Mouse (Mus musculus): Measurements from ENCODE around the gene Gm10959.
"Not testable (repeated sequence)": the region's sequence is repeated elsewhere in the genome, so short reads cannot be mapped to it uniquely, and the experiment has no call there.

Gene Gm10959

DNA sequence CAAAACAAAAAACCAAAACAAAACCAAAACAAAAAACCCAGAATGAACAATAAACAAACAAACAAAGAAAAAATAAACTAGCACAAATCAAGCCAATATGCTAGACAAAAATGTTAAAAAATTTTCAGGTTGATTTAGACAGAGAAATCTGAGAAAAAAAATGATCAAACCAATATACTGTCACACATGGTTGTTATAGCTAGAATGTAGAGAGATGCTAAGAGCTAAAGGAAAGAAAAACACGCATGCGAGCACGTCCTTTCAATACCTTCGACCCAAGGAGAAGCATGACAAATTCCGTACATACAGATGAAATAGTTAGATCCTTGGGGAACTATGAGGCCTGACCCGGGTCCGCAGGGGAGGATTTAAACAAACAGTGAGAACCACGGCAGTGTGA is at the start of gene Gm10959:
Gene Gm10959, minus strand, starts transcription at position 101 of the 400 bp plus-strand sequence.
- DNase-seq (ENCODE audit: extremely low read depth, low read depth, low spot score), result no peak

- DNase-seq (ENCODE audit: extremely low read depth, low read depth, low spot score), result no peak
These were observed 49.2 kb upstream of the Gm10959 start for GRCm38 (mm10) chr3:122968391-122968790.

GRCm38 (mm10) chr3:122964301-122964700 is 45.1 kb upstream of the Gm10959 start:
- DNase-seq (ENCODE audit: extremely low read depth, low read depth, low spot score), result no peak

DNA sequence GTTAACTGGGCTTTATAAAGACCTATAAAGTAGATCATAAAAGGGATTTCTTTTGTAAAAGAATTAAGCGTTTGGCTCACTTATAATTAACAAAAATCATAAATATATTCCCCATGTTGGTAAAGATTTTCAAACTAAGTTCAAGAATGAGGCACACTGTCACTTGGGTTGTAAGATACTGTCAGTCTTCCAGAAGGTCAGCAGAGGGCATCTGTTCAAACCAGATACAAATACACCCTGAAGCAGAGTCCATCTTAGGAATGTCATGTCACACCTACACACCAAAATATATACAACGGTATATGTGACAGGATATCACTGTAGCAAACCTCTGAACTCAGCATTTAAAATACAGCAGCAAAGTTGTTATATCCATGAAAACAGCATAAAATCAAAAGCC is 31.0 kb upstream of the Gm10959 start:
- DNase-seq (ENCODE audit: extremely low read depth, low read depth, low spot score), result no peak

- no peak for DNase-seq (ENCODE audit: extremely low read depth, low read depth, low spot score)
These were observed 24.3 kb upstream of the Gm10959 start for GRCm38 (mm10) chr3:122943387-122943890.

DNA sequence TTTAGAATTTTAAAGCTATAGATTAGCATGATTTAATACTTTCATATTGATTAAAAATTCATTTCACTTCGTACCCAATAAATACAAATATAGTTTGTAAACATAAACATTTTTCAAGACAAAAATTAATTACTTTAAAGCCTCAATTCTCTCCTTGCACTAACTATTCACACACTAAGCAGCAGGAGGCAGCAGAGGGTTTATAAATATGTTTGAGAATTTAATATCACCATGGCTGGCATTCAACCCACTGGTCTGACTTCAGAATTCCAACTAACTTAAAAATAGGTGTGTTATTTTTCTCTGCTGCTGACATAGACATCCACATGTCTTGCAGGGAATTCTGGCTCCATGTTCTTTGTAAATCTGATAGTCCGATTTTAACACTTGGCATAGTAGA is 20.1 kb upstream of the Gm10959 start:
- no peak for DNase-seq (ENCODE audit: extremely low read depth, low read depth, low spot score)

- not testable (repeated sequence) for DNase-seq (ENCODE audit: extremely low read depth, low read depth, low spot score)
These were observed 18.0 kb upstream of the Gm10959 start for GRCm38 (mm10) chr3:122937176-122937575.

- no peak for DNase-seq (ENCODE audit: extremely low read depth, low read depth, low spot score)
These were observed 13.3 kb upstream of the Gm10959 start for GRCm38 (mm10) chr3:122932466-122932865.

- no peak for DNase-seq (ENCODE audit: extremely low read depth, low read depth, low spot score)
These were observed 10.6 kb upstream of the Gm10959 start for GRCm38 (mm10) chr3:122929723-122930122.

- DNase-seq (ENCODE audit: extremely low read depth, low read depth, low spot score), result peak; percentile 54
These were observed 5.1 kb upstream of the Gm10959 start, which contains the start of gene 1810037I17Rik for GRCm38 (mm10) chr3:122924009-122924914. Gene 1810037I17Rik (plus strand): TSS chr3:122924203.

GRCm38 (mm10) chr3:122923147-122923546 is 4.0 kb upstream of the Gm10959 start:
- no peak for DNase-seq (ENCODE audit: extremely low read depth, low read depth, low spot score)

GRCm38 (mm10) chr3:122921676-122922527 is 2.7 kb upstream of the Gm10959 start:
- peak; percentile 75 for DNase-seq (ENCODE audit: extremely low read depth, low read depth, low spot score)

DNA sequence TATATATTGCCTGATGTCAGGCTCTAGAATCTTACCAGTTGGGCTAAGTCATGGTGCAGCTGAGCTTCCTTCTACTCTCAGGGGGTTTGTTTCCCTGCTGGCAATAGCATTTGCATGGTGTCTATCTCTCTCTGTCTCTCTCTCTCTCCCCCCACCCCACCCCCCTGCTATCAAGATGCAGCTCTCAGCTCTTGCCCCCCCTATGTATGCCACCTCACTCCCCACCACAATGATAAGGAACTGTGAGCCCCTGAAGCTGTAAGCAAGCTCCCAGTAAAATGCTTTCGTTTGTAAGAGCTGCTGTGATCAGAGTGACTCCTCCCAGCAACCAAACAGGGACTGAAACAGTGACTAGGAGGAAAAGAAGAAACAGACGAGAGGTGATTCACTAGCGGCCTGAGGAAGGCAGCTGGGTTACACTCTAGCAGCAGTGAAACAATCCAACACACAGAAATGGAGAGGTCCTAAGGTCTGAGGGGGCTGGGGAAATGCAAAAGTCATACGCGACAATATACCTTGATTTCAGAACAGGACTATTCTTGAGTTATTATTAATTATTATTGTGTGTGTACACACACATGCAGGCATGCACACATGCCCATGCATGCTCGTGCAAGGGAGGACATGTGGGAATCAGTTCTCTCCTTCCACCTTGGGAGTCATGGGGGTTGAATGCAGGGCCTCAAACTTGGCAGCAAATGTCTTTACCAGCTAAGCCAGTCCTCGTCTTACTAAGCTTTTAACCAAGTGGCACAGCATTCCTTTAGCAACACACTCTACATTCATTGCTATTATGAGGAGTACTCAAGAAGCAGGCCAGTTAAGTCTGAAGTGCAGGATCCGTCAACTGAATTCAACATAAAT is 1.6 kb upstream of the Gm10959 start:
- DNase-seq (ENCODE audit: extremely low read depth, low read depth, low spot score), result no peak

DNA sequence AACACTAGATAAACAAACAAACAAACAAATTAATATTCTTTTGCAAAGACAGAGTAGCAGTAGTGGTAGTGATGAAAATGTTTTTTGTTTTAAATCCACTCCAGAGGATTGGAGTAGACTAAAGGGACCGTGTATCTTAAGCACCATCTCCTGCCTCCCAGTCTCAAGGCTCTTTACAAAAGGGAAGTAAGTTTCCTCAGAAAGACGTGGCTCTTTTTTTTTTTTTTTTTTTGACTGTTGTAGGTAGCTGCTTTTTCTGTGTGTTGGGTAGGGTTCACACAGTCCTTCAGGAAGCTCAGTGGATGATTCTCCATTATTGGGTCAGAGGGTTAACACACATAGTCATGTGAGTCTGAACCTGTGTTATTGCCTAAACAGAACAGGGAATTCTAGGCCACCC is 488 bp downstream of the Gm10959 start:
- DNase-seq (ENCODE audit: extremely low read depth, low read depth, low spot score), result no peak

- peak; percentile 93 for DNase-seq (ENCODE audit: extremely low read depth, low read depth, low spot score)
These were observed 2.9 kb downstream of the Gm10959 start for GRCm38 (mm10) chr3:122916191-122916680.

- DNase-seq (ENCODE audit: extremely low read depth, low read depth, low spot score), result no peak
These were observed 3.7 kb downstream of the Gm10959 start for GRCm38 (mm10) chr3:122915493-122915892.

DNA sequence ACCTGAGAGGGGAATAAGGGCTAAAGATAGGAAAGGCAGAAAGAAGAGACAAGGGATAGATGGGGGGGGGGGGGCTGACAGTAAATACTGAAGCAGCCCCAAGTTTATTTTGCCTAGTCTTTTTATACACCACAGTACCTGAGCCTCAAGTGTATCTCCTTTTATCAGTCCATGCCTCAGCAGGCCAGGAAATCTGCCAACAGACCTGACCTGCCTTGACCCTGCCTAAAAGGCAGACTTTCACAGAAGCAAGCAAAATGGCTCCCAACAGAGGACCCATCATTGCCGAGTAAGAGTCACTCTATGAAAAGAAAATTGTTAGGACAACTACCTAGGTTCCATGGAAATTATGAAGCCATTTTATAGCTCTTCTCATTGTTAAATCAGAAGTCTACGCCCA is 11.3 kb downstream of the Gm10959 start:
- DNase-seq (ENCODE audit: extremely low read depth, low read depth, low spot score), result no peak

DNA sequence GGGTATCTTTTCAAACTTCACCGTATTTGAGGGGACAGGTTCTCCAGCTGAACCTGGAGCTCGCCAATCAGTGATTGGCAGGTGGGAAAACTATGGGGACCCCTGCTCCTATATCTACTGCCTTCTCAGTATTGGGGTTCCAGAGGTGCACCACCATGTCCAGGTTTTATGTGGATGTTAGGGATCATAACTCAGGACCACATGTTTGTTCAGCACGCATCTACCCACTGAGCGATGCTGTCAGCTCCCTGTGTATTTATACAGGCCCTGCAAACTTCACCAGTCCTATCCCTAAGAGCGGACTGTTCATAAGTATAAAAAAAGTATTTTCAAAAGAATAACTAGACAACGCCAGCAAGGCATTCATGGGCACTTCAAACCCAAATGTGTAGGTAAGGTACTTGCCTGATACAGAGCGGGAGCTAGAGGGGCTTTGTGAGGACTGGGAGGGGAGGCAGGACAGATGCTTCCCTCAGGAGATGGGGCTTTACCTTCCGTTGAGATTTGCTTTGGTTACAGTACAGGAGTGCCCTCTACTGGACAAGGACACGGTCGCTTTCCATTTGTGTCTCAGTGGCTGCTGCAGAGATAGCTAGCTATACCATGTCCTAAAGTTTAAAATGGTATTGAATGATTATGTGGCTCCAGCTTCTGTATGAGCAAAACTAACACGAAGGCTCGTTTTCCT is 15.3 kb downstream of the Gm10959 start:
- DNase-seq (ENCODE audit: extremely low read depth, low read depth, low spot score), result no peak

DNA sequence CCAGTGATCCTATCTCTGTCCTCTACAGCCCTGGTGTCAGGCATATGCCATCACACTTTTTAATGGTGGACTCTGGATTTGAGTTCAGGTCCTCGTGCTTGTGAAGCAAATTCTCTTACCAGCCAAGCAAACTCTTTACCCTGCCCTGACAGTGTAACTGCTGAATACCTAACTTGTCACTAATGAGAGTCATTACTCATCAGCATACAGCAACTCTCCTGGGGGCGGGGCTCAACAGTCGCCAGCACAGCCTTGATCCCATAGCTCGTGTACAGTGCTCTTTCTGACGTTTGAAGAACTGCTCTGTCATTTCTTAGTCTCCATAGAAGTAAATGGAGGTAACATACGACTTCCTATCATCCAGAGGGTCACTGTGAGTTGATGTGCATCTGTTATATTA is 20.9 kb downstream of the Gm10959 start:
- DNase-seq (ENCODE audit: extremely low read depth, low read depth, low spot score), result no peak
